Mouse (Mus musculus) forebrain, embryonic 12.5 days (tissue): ENCODE measurements at regions not wholly inside any gene's neighbourhood (a gene's known extent, or its start where the extent isn't known, plus 50 kb on each side); places are given as distances from the start of the nearest gene placed in this dataset.

Experiments used
- ATAC-seq: fragments of 200-750 bp; cut with Nextera tagmentation; 2 replicates; pipeline ENCODE4 v1.8.0; 2017; ENCODE audit warnings: moderate TSS enrichment; ENCODE audit not compliant: low FRiP score
- H3K27ac ChIP-seq: fragments of 300-500 bp; sonication (generic); 2 replicates; pipeline ENCODE4 v1.5.1; 2016; ENCODE audit warnings: mild to moderate bottlenecking
- H3K27me3 ChIP-seq: fragments of 300-500 bp; sonication (generic); 2 replicates; pipeline ENCODE4 v1.6.1; 2016; ENCODE audit warnings: mild to moderate bottlenecking
- H3K36me3 ChIP-seq: fragments of 300-500 bp; sonication (generic); replicated peaks from 2 replicates; pipeline ENCODE4 v1.6.1; 2016; ENCODE audit warnings: mild to moderate bottlenecking
- H3K4me1 ChIP-seq: fragments of 300-500 bp; sonication (generic); 2 replicates; pipeline ENCODE4 v1.6.1; 2016
- H3K4me2 ChIP-seq: fragments of 300-500 bp; sonication (generic); 2 replicates; pipeline ENCODE4 v1.6.1; 2016; ENCODE audit warnings: mild to moderate bottlenecking, moderate library complexity
- H3K4me3 ChIP-seq: fragments of 300-500 bp; sonication (generic); replicated peaks from 2 replicates; pipeline ENCODE4 v1.5.1; 2016; ENCODE audit warnings: mild to moderate bottlenecking
- H3K9ac ChIP-seq: fragments of 300-500 bp; sonication (generic); 2 replicates; pipeline ENCODE4 v1.6.1; 2016; ENCODE audit warnings: mild to moderate bottlenecking
- H3K9me3 ChIP-seq: fragments of 300-500 bp; sonication (generic); 2 replicates; pipeline ENCODE4 v1.6.1; 2016
- WGBS: fragments of 180-500 bp; shearing (Covaris S2); methylation state at CpG from one replicate; pipeline ENCODE4 v1.1.7; 2016; 5-methylcytosine and 5-hydroxymethylcytosine counted together

DNA sequence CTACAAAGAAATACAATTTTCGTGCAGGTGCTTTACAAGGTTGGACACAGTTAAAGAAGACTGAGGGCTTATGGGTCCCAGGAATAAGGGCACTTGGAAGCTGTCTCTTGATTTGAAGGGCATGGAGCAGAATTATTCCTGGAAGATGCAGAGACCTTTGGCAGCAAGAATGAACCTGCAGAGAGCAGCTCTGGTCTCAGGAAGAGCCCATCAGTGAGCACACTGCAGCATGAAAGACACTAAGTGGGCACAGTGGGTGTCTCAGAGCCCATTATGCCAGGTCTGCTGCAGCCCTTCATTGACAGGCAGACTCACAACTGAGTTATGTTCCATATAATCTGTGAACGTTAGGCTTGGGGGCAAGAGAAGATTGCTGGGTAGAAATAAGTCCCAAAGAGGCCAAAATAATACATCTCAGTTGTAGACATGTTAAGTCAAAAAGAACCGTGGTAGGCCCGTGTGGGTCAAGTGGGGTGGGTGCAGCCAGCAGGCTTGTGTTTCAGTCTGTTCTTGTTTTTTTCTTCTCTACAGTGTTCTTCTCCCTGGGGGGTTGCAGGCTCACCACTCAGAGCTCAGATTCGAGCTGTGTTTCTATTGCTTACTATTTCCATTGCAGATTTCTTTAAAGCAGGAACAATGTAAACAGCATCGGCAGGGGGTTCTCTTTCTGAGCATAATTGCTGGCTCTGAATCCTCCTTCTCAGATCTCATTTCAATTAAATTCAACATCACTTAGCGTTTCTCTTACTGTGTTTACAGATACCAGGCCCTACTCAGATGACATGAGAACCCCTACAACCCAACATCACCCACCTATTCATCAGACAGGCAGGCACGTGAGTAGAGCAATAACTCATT, 347.1 kb downstream of the Med10 start:
- Histone ChIP-seq H3K9ac (no peak overlapping the region), H3K4me2 (0 out of 2 replicates have a peak overlapping the region, but pooled peaks have one; percentile 8), H3K9me3 (no peaks in the 10 kb centered on the region), H3K4me3 (no peak overlapping the region), H3K4me1 (peaks cover 16% of the 10 kb centered on the region), H3K36me3 (no peaks in the 10 kb centered on the region), H3K27ac (no peak overlapping the region), H3K27me3 (peaks cover 23% of the 10 kb centered on the region)
- WGBS, result 21% methylated on average over 8 of the region's 8 CpGs
- ATAC-seq, result peak; percentile 44; the same call in 1 of the 2 replicates

DNA sequence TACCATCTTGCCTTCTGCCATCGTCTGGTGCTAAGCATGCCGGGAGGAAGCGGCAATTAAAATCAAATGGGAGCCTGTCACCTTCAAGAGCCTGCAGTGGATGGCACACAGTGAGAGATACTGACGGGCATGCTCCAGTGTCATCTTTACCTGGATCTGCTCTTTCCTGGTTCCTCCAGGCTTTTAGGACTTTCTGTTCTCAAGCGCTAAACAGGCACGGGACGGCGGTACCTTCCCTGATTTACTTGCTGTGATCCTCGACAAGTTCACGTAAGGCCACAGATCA, 347.6 kb downstream of the Med10 start:
- Histone ChIP-seq H3K9ac (no peak overlapping the region), H3K4me2 (0 out of 2 replicates have a peak overlapping the region, but pooled peaks have one; percentile 8), H3K27ac (no peak overlapping the region), H3K9me3 (no peaks in the 10 kb centered on the region), H3K4me1 (peaks cover 16% of the 10 kb centered on the region), H3K36me3 (no peaks in the 10 kb centered on the region), H3K4me3 (no peak overlapping the region), H3K27me3 (peaks cover 23% of the 10 kb centered on the region)
- WGBS, result 40% methylated on average over 10 of the region's 10 CpGs
- no peak for ATAC-seq

DNA sequence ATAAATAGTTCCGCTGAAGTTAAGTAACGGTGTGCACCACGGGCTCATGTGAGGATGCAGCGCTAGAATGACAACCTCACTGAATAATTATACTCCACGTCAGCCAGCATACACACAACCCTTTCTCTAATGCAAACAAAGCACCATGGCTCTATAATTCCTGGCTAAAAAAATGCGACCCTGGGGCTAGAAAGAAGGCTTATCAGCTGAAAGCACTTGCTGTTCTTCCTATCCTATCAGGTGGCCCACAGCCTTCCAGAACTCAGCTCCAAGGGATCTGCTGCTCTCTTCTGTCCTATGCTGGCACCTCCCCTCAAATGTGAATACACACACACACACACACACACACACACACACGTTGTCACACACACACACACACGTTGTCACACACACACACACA, 350.9 kb downstream of the Med10 start:
- ATAC-seq, result no peak
- Histone ChIP-seq H3K9ac (no peak overlapping the region), H3K4me3 (no peak overlapping the region), H3K36me3 (no peaks in the 10 kb centered on the region), H3K27ac (no peak overlapping the region), H3K4me2 (no peak overlapping the region), H3K4me1 (peaks cover 16% of the 10 kb centered on the region), H3K27me3 (peaks cover 23% of the 10 kb centered on the region), H3K9me3 (no peaks in the 10 kb centered on the region)
- WGBS, result 81% methylated on average over 8 of the region's 8 CpGs

DNA sequence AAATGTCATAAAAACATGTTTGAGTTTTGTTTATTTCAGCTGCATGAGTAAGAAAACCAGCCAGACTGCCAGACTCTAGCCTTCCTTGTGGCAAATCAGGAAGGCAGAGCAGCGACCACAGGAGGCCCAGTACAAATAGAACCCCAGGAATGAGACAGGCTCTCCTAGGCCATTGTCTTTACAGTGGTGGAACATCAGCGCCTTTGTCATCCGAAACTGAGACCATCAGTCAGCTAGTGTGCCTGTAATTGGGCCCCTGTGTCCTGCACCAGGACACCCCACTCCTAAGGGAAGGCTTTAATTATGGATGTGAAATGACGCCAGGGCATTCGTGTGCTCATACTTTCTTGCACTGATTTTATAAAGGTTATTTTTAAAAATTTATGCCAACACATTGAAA, 353.4 kb downstream of the Med10 start:
- H3K27me3 ChIP-seq, result peaks cover 10% of the 10 kb centered on the region
- no peak overlapping the region for H3K9ac ChIP-seq
- 46% methylated on average over 5 of the region's 5 CpGs for WGBS
- no peak for ATAC-seq
- H3K4me1 ChIP-seq, result no peaks in the 10 kb centered on the region
- no peak overlapping the region for H3K4me3 ChIP-seq
- no peak overlapping the region for H3K27ac ChIP-seq
- no peak overlapping the region for H3K4me2 ChIP-seq
- no peaks in the 10 kb centered on the region for H3K9me3 ChIP-seq
- H3K36me3 ChIP-seq, result no peaks in the 10 kb centered on the region

DNA sequence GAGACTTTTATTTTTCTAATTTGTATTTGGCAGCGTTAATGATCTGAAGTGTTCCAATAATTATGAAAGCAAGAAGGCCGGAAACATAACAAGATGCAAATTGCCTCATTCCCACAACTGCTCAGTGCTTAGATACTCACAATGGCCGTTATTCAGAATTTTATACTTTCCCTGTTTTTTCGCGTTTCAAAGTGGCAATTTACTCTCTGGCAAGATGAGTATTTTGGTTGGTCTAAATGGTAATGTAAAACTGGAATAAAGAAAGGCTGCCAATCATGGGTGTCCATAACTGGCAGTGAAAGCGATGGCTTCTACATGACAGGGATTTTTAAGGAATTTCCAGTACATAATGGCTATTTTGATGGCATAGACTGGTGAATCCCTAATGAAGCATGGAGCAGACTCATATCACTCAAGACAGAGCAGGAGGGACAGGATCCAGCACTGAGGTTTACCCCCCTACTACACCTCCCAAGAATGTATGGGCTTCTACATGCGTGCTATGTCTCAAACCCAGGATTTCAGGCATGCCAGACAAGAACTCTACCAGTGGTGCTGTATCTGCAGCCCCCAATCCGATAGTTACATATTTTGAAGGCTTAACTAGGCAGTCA, 354.9 kb downstream of the Med10 start:
- no peak overlapping the region for H3K4me2 ChIP-seq
- no peaks in the 10 kb centered on the region for H3K36me3 ChIP-seq
- H3K27me3 ChIP-seq, result 0 out of 2 replicates have a peak, but pooled peaks cover 3% of the 10 kb centered on the region
- H3K4me1 ChIP-seq, result 0 out of 2 replicates have a peak, but pooled peaks cover 3% of the 10 kb centered on the region
- WGBS, result 72% methylated on average over 8 of the region's 8 CpGs
- no peaks in the 10 kb centered on the region for H3K9me3 ChIP-seq
- no peak overlapping the region for H3K27ac ChIP-seq
- no peak overlapping the region for H3K4me3 ChIP-seq
- H3K9ac ChIP-seq, result no peak overlapping the region
- ATAC-seq, result no peak; the same call in 1 of the 2 replicates

DNA sequence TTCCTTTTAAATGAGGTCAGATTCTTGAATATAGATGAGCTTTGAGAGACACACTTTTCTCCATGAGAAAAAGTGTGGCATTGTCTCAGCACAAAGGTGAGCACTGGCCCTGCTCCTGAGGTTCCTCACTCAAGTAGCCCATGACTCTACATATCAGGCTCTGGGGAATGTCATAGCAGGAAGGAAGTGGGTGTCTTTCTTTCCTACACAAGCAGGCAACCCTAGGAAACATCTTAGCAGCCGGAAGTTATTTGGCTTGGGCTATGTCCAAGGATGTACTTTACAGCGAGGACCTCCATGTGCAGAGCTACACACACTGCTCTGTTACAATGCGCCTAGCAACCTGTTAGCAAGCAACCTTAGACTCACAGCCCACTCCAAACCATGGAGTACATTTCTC, 356.9 kb downstream of the Med10 start:
- Histone ChIP-seq H3K4me2 (no peak overlapping the region), H3K36me3 (no peaks in the 10 kb centered on the region), H3K27me3 (no peaks in the 10 kb centered on the region), H3K4me1 (0 out of 2 replicates have a peak, but pooled peaks cover 3% of the 10 kb centered on the region), H3K27ac (no peak overlapping the region), H3K4me3 (no peak overlapping the region), H3K9ac (no peak overlapping the region), H3K9me3 (no peaks in the 10 kb centered on the region)
- ATAC-seq, result no peak
- WGBS, result 89% methylated on average over 3 of the region's 3 CpGs

DNA sequence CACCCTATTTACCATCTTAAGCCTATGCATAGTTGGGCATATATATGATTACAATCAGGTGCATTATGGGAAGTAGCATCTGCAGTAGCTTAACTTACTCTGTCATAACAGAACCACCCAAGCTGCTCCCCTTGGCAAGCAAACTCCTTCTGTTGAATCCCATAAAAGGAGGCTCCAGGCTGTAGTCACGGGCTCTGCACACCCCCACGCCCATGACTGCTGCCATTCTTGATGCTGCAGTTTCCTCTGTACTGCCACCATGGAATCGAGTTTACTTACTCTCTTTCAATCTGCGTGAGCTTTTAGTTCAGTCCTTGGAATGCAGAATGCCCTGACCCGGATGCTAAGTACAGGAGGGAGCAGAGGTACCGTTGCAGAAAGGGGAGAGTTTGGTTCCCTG, 357.4 kb downstream of the Med10 start:
- Histone ChIP-seq H3K9ac (no peak overlapping the region), H3K36me3 (no peaks in the 10 kb centered on the region), H3K4me1 (0 out of 2 replicates have a peak, but pooled peaks cover 3% of the 10 kb centered on the region), H3K4me2 (no peak overlapping the region), H3K9me3 (no peaks in the 10 kb centered on the region), H3K27ac (no peak overlapping the region), H3K27me3 (no peaks in the 10 kb centered on the region), H3K4me3 (no peak overlapping the region)
- ATAC-seq, result no peak
- 80% methylated on average over 6 of the region's 6 CpGs for WGBS

DNA sequence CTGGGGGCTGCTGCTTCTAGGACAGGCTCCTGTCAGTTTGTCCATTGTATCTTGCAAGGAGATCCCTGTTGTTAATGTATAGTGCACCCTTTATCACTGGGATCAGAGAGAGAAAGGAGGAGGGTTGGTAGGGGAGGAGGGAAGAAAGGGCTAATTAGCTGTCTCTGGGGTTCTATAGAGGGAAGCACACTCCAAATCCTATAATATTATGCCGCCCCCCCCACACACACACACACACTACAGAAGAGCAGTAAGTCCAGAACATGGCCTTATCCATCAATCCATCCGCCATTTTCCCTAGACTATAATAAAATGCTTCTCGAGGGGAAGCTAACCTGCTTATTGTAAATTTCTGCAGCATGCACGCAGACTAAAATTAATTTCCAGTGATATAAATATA, 359.9 kb downstream of the Med10 start:
- Histone ChIP-seq H3K27me3 (no peaks in the 10 kb centered on the region), H3K9me3 (no peaks in the 10 kb centered on the region), H3K4me1 (0 out of 2 replicates have a peak, but pooled peaks cover 3% of the 10 kb centered on the region), H3K4me2 (no peak overlapping the region), H3K36me3 (no peaks in the 10 kb centered on the region), H3K9ac (no peak overlapping the region), H3K27ac (no peak overlapping the region), H3K4me3 (no peak overlapping the region)
- ATAC-seq, result no peak
- 88% methylated on average over 4 of the region's 4 CpGs for WGBS

DNA sequence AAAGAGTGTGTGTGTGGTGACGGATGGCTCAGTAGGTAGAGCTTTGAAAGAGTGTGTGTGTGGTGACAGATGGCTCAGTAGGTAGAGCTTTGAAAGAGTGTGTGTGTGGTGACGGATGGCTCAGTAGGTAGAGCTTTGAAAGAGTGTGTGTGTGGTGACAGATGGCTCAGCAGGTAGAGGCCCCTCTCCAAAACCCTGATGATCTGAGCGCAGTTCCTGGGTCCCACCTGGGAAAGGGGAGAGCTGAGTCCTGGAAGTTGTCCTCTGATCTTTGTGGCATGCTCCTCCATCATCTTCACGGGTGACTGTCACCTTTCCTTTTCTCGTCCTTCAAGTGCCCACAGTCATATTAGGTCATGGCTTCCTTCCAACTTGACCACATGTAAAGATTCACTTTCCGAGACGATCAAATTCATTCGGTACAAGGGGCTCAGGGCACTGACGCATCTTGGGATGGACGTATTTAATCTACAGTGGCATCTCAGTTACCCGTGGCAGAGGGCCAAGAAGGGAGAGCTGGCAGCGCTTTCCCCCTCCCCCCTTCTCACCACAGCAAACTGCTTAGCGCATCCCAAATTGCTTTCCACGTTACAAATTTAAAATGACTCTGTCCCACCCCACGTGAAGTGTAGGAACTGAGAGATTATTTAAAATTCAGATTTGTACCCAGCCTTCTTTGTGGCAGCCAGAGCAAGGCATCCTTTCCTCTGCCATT, 363.5 kb downstream of the Med10 start:
- Histone ChIP-seq H3K27ac (no peak overlapping the region), H3K4me2 (no peak overlapping the region), H3K36me3 (no peaks in the 10 kb centered on the region), H3K4me1 (0 out of 2 replicates have a peak, but pooled peaks cover 3% of the 10 kb centered on the region), H3K27me3 (no peaks in the 10 kb centered on the region), H3K9ac (no peak overlapping the region), H3K4me3 (no peak overlapping the region), H3K9me3 (no peaks in the 10 kb centered on the region)
- 74% methylated on average over 15 of the region's 15 CpGs for WGBS
- ATAC-seq, result no peak

DNA sequence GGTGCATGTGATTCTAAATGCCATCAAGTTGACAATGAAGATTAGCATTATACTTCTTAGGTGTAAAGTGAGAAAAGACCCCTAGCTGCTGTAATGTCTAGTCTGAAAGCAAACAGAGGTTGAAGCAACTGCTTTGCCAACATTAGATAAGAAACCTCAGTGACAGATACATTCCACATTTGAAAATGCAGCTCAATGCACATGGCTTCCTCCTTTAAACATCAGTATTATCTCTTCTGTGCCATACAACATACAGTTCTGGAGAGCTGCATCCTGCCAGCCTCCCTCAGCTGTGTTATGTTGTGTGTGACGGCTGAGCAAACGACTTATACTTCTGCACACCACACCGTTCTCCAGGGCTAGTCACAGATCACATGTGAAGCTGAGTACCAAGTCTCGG, 365.6 kb downstream of the Med10 start:
- no peaks in the 10 kb centered on the region for H3K9me3 ChIP-seq
- no peak overlapping the region for H3K9ac ChIP-seq
- no peak overlapping the region for H3K4me3 ChIP-seq
- no peaks in the 10 kb centered on the region for H3K4me1 ChIP-seq
- ATAC-seq, result no peak
- H3K36me3 ChIP-seq, result no peaks in the 10 kb centered on the region
- no peaks in the 10 kb centered on the region for H3K27me3 ChIP-seq
- WGBS, result 91% methylated on average over 4 of the region's 4 CpGs
- no peak overlapping the region for H3K4me2 ChIP-seq
- no peak overlapping the region for H3K27ac ChIP-seq

DNA sequence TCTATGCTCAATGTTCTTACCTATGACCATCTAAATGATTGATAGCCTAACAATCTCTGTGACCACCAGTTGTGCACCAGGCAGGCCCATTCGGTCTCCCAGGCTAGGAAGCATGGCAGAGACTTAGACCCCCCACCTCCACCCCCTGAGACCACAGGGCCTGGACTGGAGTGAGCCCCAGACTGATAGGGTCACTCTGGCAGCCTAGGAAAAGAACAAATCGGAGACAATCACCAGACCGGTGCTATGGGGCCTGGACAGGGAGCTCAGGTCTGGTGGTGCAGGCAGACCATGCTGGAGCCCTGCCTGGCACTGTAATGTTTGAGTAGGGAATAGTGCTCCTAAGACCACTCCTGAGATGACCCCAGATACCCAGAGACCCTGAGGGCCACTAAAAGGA, 366.7 kb downstream of the Med10 start:
- no peak overlapping the region for H3K4me3 ChIP-seq
- ATAC-seq, result no peak
- WGBS, result 92% methylated on average over 3 of the region's 3 CpGs

DNA sequence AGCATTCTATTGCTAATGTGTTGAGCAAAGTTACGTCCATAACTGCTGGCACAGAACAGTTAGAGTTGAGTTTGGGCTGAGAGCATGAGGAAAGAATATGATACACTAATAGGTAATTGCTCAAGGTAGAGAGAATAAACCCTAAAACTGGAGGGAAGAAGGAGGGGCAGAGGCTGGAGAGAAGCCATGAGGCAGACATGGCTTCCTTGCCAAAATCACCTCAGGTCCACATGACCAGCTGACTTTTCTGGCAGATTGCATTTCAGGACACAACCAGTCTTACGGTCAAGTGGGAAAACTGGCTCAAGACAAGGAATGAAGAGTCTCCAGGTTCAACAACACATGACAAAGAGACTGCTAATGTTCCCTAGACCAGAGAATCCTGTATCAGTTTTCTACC, 374.9 kb downstream of the Med10 start:
- H3K4me1 ChIP-seq, result 0 out of 2 replicates have a peak, but pooled peaks cover 3% of the 10 kb centered on the region

More for the DNA sequence above, 366.7 kb downstream of the Med10 start:
- H3K4me1 ChIP-seq, result no peaks in the 10 kb centered on the region
- no peak overlapping the region for H3K4me2 ChIP-seq
- no peaks in the 10 kb centered on the region for H3K9me3 ChIP-seq
- no peak overlapping the region for H3K9ac ChIP-seq
- H3K36me3 ChIP-seq, result no peaks in the 10 kb centered on the region
- H3K27me3 ChIP-seq, result no peaks in the 10 kb centered on the region
- no peak overlapping the region for H3K27ac ChIP-seq

More for the DNA sequence above, 374.9 kb downstream of the Med10 start:
- Histone ChIP-seq H3K27ac (no peak overlapping the region), H3K36me3 (no peaks in the 10 kb centered on the region), H3K4me2 (no peak overlapping the region), H3K9me3 (no peaks in the 10 kb centered on the region), H3K9ac (no peak overlapping the region), H3K4me3 (no peak overlapping the region), H3K27me3 (no peaks in the 10 kb centered on the region)
- WGBS, result 98% methylated on average over 2 of the region's 2 CpGs
- no peak for ATAC-seq
